Mouse (Mus musculus): Measurements from ENCODE around the gene Odf2l.
A peak's percentile ranks its signal among the peaks of the same experiment; 100 is the strongest.

The Odf2l gene

DNA sequence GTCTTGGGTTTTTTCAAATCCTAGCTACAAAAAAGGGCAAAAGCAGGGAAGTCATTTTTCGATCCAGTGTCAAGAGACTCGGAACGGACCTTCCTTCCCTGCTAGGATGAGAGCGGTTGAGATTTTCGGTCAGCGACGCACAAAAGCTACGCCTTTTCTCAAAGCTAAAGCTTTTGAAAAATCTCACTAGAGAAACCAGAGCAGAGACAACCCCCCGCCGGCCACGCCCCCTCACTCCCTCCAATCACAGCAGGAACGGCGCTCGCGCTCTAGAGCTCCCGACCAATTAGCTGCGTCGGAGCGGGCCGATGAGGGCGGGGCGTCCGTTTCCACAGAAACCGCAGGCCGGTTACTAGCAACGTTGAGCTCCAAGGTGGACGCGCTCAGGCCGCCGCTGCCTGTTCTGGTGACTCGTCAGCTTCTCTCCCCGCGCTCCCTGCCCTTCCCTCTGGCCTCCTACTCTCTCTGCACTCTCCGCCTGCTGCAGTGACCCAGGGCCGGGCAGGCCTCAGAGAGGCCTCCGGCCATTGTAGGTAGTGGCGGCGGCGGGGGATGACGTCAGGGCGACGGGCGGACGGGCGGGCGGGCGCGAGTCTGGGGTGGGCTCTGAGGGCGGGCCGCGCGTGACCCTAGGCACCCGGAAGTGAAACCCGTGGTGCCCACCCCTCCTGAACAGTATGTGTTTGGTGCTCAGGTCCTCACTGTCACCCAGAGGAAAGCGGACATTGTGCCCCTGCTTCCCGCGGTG lies at the start of gene Odf2l:
TSS of gene Odf2l (plus strand) at position 335 of the 748 bp plus-strand sequence.
- peak; percentile 93 for DNase-seq (ENCODE audit: low read depth, low spot score)

DNA sequence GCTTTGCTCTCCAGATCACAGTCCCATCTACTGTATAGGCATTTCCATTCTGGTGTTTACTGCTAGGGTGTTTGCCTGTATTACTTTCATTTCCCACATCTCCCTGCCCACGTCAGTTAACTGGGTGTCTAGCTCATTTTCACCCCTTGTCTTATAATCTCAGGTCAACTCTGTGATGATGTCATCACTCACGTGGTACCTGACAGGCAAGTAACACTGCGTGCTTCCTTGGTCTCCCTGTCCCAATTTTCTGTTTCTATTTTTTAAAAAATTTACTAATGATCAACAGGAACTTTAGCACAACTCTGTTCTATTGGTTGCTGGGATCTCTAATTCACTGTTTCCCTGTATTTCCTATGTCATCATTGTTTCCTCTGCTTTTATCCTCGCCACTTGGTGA lies 49.4 kb upstream of the Odf2l start:
- DNase-seq (ENCODE audit: low read depth, low spot score): no peak

GRCm38 (mm10) chr3:145072339-145072738 lies 46.0 kb upstream of the Odf2l start:
- DNase-seq (ENCODE audit: low read depth, low spot score): no peak

DNA sequence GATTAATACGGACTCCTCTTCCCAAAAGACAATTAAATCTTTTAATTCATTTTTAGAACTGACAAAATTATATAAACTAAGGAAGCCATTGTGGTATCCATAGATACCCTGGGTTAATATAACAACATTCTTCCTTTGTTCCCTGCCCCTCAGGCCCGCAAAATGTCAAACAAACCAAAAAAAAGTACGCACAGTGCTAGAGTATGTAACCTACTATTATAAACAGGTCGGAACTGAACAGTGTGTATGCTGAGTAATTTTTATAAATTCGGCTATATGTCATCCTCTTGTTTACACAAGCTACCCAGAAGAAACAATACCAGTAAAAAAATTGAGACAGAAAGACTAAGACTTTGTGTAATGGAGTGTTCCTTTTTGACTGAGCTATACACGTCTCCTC lies 40.0 kb upstream of the Odf2l start:
- DNase-seq (ENCODE audit: low read depth, low spot score): no peak

DNA sequence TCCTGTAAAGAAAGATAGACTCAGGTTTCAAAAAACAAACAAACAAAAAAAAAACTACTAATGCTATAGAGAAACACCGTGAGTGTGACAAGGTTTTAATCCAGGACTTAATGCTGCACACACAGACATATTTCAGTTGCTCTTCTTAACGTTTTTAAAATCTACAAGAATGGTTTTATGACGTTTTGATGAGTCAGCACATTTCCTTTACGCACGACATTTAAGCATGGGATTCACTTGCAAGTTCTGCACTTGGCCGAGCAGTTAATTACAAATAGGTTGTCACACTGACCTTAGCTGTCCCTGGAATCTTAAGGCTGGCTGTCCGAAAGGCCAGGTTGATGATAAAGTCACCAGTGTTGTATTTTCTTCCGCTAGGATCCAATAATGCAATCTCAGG lies 37.5 kb upstream of the Odf2l start:
- no peak for DNase-seq (ENCODE audit: low read depth, low spot score)

DNA sequence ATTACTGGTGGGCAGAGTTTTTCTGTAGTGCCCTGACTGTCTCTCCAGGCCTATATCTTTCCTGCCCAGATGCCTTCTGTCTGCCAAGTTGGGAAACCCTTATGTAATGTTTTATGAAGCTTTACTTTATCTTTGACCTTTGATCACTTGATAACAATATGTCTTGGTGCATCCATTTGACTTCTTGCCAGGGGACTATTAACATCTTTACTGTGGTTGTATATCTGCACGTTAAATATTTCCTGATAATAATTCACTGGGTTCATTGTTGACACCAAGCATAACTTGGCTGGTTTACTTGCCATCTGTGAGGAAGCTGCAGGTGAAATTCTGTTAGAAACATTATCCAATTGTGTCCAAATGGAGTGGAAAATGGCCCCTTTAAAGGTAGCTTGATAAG lies 35.3 kb upstream of the Odf2l start:
- DNase-seq (ENCODE audit: low read depth, low spot score): no peak

- no peak for DNase-seq (ENCODE audit: low read depth, low spot score)
Measured at GRCm38 (mm10) chr3:145086180-145086579, 32.2 kb upstream of the Odf2l start.

DNA sequence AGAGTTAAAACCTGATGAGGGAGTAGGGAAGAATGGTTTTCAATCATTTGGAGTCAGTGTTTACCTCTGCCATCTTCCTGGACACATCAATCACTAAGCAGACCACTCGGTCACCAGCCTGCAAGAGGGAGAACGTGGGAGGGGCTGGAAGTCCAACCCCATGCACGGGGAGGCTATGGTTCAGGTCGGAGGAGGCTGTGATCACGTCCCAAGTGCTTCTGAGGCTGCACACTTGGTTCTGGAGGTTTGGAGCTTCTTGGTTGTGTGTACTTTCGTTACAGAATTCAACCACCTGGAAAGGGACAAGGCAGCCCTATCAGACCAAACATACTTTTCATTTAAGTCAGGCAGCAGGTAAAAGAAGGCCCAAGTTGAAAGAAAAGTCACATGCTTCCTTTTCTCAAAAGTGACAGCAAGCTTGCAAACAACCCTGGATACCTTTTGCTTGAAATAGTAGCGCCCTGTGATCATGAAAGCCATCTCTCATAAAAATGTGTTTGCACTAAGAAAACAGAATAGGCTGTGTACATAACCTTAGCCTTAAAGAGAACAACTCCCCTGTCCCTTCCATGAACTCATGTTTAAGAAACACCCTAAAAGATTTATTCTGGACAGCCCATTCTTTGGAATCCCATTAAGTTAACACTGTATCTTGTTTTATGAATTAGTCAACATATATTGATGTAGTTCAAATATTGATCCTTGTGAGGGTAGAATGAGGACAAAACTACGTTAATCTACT lies 30.4 kb upstream of the Odf2l start:
- DNase-seq (ENCODE audit: low read depth, low spot score): no peak

GRCm38 (mm10) chr3:145099291-145099690 lies 19.1 kb upstream of the Odf2l start, which contains the start of gene Clca2:
Gene Clca2 (minus strand): TSS chr3:145099443.
- DNase-seq (ENCODE audit: low read depth, low spot score): no peak

- no peak for DNase-seq (ENCODE audit: low read depth, low spot score)
Measured at GRCm38 (mm10) chr3:145101891-145102555, 16.4 kb upstream of the Odf2l start.

GRCm38 (mm10) chr3:145103321-145103720 lies 15.1 kb upstream of the Odf2l start:
- DNase-seq (ENCODE audit: low read depth, low spot score): no peak

DNA sequence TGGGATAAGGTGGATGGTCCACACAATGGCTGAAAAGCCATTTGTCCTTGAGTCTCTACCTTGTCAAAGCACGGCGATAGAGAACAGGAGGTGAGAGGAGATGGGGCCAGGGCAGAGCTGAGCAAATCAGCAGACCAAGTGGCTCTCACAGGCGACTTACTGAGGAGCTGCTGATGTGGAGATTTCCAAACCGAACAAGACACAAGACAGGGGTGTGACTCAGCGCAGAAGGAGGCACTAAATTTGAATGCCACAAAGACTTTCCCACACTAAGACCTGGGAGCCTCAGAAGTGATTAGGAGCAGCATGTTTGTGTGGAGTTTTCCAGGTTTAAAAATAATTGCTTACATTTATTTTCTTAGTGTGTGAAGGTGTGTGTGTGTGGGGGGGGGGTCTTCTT lies 14.6 kb upstream of the Odf2l start:
- no peak for DNase-seq (ENCODE audit: low read depth, low spot score)

DNA sequence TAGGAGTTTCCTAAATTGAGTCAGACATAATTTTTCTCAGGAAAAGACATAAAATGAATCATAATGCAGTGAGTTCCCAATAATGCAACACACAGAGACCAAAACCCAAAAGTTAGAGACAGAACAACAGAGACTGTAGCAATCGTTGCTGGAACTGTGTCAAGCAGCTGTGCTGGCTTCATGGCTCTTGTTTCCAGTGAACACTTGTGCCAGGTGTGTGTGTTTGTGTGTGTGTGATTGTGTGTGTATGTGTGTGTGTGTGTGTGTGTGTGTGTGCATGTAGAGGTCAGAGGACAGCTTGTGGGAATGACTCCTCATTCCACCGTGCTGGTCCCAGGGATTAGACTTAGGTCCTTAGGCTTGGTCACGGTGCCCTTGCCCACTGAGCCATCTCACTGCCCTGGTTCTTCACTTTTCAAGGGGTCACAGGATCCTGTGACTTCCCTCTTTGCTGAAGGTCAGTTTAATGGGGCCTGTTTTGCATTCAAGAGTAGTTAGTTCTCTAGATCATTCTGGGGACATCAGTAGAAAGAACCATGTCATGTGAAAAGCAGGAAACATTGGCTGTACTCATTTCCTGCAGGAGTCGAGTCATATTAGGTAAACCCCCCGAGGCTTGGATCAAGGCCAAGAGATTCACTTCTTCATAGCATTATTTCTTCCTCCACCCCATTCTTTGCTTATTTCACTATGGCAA lies 13.2 kb upstream of the Odf2l start:
- DNase-seq (ENCODE audit: low read depth, low spot score): no peak

GRCm38 (mm10) chr3:145105773-145106504 lies 12.4 kb upstream of the Odf2l start:
- no peak for DNase-seq (ENCODE audit: low read depth, low spot score)

GRCm38 (mm10) chr3:145115169-145115568 lies 3.2 kb upstream of the Odf2l start:
- no peak for DNase-seq (ENCODE audit: low read depth, low spot score)

DNA sequence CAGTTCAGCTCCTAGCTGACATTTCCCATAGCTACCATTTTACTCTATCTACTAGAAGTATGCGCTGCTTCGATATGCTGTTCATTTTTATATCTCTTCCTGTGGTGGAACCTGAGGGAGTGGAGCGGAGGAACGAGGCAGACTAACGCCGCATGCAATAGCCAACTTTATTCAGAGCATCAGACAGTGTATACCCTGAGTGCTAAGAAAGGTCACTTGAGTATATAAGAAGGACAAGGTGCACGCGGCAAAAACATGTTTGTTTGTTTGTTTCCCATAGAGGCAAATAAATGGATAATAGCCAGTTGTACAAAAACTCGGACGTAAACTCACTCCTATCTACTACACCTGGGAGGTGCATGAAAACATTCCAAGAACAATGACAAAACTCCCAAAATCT lies 751 bp upstream of the Odf2l start:
- no peak for DNase-seq (ENCODE audit: low read depth, low spot score)

- DNase-seq (ENCODE audit: low read depth, low spot score): no peak
Measured at GRCm38 (mm10) chr3:145119002-145119358, 592 bp downstream of the Odf2l start.

GRCm38 (mm10) chr3:145119425-145119824 lies 1.0 kb downstream of the Odf2l start:
- no peak for DNase-seq (ENCODE audit: low read depth, low spot score)

- DNase-seq (ENCODE audit: low read depth, low spot score): no peak
Measured at GRCm38 (mm10) chr3:145126618-145127017, 8.2 kb downstream of the Odf2l start.

- DNase-seq (ENCODE audit: low read depth, low spot score): no peak
Measured at GRCm38 (mm10) chr3:145129356-145129755, 11.0 kb downstream of the Odf2l start.

DNA sequence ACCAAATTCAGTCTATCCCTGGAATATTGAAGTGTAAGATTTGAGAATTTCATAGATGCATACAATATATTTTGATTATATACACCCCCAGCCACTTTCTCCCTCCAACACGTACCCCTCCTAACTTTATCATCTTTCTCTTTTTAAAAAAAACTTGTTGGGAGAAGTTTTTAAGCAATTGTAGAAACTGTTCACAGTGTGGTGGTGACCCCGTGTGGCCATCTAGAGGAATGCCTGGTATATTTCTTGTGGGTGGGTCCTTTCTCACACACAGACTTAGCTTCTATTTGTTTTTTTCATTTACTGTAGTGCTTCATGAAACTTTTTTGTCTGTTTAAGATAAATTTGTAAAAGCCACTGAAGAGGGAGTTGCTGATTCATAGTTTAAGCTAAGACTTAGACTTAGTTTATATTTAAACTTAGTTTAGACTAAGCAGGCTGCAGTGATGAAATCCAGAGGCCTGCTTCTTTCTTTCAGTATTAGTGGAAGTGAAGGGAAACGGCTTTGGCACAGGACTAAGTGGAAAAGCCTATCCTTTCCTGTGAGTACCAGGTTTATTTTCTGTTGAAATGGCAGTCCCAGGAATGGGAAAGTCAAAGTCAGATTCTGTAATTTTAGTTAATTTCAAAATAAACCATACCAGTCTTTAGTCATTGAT lies 13.0 kb downstream of the Odf2l start:
- DNase-seq (ENCODE audit: low read depth, low spot score): peak; percentile 39

Data from retina, postnatal 7 days (tissue).